Mouse (Mus musculus): ENCODE measurements around the gene Nr1i3. TPM values are rescaled to one million over a fixed set of nuclear protein-coding genes. Genes with fewer than 3 reads are reported as not detected.

Gene Nr1i3
- total RNA-seq, 2 experiments from 2014 or later: 0.12 to 0.15 TPM

- DNase-seq (ENCODE audit: extremely low spot score in 1 of 2, low spot score in 1 of 2): no peak
Measured at GRCm38 (mm10) chr1:171193911-171194830, 19.6 kb upstream of the Nr1i3 start.

GRCm38 (mm10) chr1:171195046-171195822 is 18.5 kb upstream of the Nr1i3 start:
- DNase-seq (ENCODE audit: extremely low spot score in 1 of 2, low spot score in 1 of 2): no peak

- DNase-seq (ENCODE audit: extremely low spot score in 1 of 2, low spot score in 1 of 2): peak in 1 of 2 experiments; percentile 24
Measured at GRCm38 (mm10) chr1:171195887-171196397, 17.8 kb upstream of the Nr1i3 start, which contains the start of gene Pcp4l1. Pcp4l1 (minus strand) TSS chr1:171196268.

GRCm38 (mm10) chr1:171199532-171199931 is 14.2 kb upstream of the Nr1i3 start:
- DNase-seq (ENCODE audit: extremely low spot score in 1 of 2, low spot score in 1 of 2): no peak

GRCm38 (mm10) chr1:171200769-171201168 is 13.0 kb upstream of the Nr1i3 start:
- no peak for DNase-seq (ENCODE audit: extremely low spot score in 1 of 2, low spot score in 1 of 2)

- no peak for DNase-seq (ENCODE audit: extremely low spot score in 1 of 2, low spot score in 1 of 2)
Measured at GRCm38 (mm10) chr1:171203471-171204248, 10.1 kb upstream of the Nr1i3 start.

- DNase-seq (ENCODE audit: extremely low spot score in 1 of 2, low spot score in 1 of 2): no peak
Measured at GRCm38 (mm10) chr1:171204249-171204644, 9.5 kb upstream of the Nr1i3 start.

GRCm38 (mm10) chr1:171205704-171206493 is 7.9 kb upstream of the Nr1i3 start:
- no peak for DNase-seq (ENCODE audit: extremely low spot score in 1 of 2, low spot score in 1 of 2)

GRCm38 (mm10) chr1:171209409-171209808 is 4.4 kb upstream of the Nr1i3 start:
- no peak for DNase-seq (ENCODE audit: extremely low spot score in 1 of 2, low spot score in 1 of 2)

GRCm38 (mm10) chr1:171212854-171213253 is 916 bp upstream of the Nr1i3 start:
- DNase-seq (ENCODE audit: extremely low spot score in 1 of 2, low spot score in 1 of 2): no peak

GRCm38 (mm10) chr1:171216241-171216955 is 2.6 kb downstream of the Nr1i3 start:
- DNase-seq (ENCODE audit: extremely low spot score in 1 of 2, low spot score in 1 of 2): no peak

- DNase-seq (ENCODE audit: extremely low spot score in 1 of 2, low spot score in 1 of 2): peak; percentile 86 to 96
Measured at GRCm38 (mm10) chr1:171220871-171221270, 7.1 kb downstream of the Nr1i3 start.

- DNase-seq (ENCODE audit: extremely low spot score in 1 of 2, low spot score in 1 of 2): peak in 1 of 2 experiments; percentile 36
Measured at GRCm38 (mm10) chr1:171221281-171222193, 7.8 kb downstream of the Nr1i3 start.

- peak; percentile 64 to 65 for DNase-seq (ENCODE audit: extremely low spot score in 1 of 2, low spot score in 1 of 2)
Measured at GRCm38 (mm10) chr1:171222238-171223155, 8.7 kb downstream of the Nr1i3 start, which contains the start of gene Tomm40l. Tomm40l (minus strand) TSS chr1:171222514.

- no peak for DNase-seq (ENCODE audit: extremely low spot score in 1 of 2, low spot score in 1 of 2)
Measured at GRCm38 (mm10) chr1:171223168-171223567, 9.4 kb downstream of the Nr1i3 start.

GRCm38 (mm10) chr1:171223796-171224195 is 10.0 kb downstream of the Nr1i3 start:
- DNase-seq (ENCODE audit: extremely low spot score in 1 of 2, low spot score in 1 of 2): no peak

- no peak for DNase-seq (ENCODE audit: extremely low spot score in 1 of 2, low spot score in 1 of 2)
Measured at GRCm38 (mm10) chr1:171224857-171225256, 11.1 kb downstream of the Nr1i3 start, which contains the start of gene Apoa2. Apoa2 (plus strand) TSS chr1:171225054.

Data from layer of hippocampus, postnatal 25 days (tissue).